In the genomic region with DNA sequence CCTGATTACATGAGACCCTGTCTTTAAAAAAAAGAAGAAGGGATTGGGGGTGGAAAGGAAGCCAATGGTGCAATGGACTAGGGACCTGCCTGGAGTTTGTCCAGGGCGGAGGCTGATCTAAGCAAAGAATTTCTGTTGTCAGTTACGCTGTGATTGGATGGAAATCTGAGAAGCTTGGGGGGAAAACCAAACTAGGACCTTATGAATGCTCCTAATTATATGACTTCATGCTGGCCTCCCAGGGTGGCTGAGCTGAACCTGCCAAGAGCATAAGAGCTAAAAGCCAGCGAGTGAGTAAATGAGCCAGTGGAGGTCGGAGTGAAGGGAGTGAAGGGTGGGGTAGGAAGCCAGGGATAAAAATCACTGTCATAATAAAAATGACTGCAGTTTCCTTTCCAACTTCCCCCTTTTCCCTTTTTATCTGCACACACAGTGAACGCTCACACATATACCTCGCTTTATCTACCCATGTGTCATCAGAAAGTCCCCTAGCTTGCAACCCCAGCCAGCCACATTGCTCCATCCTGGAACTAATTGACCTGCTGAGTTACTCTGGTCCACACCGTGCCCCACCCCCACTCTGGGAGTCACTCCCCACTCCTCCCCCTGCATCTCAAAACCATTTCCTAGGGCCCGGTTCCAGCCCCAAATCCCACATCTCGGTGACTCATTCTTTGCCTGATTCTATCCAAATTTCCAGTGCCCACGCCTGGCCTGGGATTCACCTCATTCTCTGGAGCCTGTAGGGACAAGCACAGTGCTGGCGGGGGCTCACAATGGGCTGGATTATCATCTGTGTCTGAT, we compare ENCODE assay signal across 7 mouse cellular contexts. TPM values are rescaled to one million over a fixed set of nuclear protein-coding genes. Genes with fewer than 3 reads are reported as not detected.
DNase-seq lines count a peak whose midpoint lies in the region; ATAC-seq lines count a peak whose summit lies in the region.

No protein-coding gene starts in this region.

- no peaks in the 10 kb centered on the region for H3K9me3 ChIP-seq in forebrain, embryonic 12.5 days

- H3K36me3 ChIP-seq in forebrain, embryonic 12.5 days (replicated peaks) = no peaks in the 10 kb centered on the region

- peaks cover 27% of the 10 kb centered on the region for H3K4me1 ChIP-seq in forebrain, embryonic 12.5 days

- no peak overlapping the region for H3K9ac ChIP-seq in forebrain, embryonic 12.5 days

- H3K27me3 ChIP-seq in forebrain, embryonic 12.5 days = 0 out of 2 replicates have a peak, but pooled peaks cover 8% of the 10 kb centered on the region

- no peak overlapping the region for H3K4me2 ChIP-seq in forebrain, embryonic 12.5 days

- H3K27ac ChIP-seq in forebrain, embryonic 12.5 days = no peak overlapping the region

- peak; percentile 35 for DNase-seq in ovary, postnatal 14 days (ENCODE audit: low spot score)
- no peak for DNase-seq in ovary, postnatal 36 days (ENCODE audit: low spot score)
- DNase-seq in cerebellum, postnatal 36 days = peak; percentile 39 to 43
- DNase-seq in heart, adult 8-10 months (ENCODE audit: low spot score) = peak; percentile 54
- DNase-seq in lung, postnatal 14 days = peak; percentile 35
- DNase-seq in c-Kit-positive CD71-positive TER-119-positive erythroid progenitor cells, embryonic 14.5 days (ENCODE audit: low spot score) = no peak

- no peak for ATAC-seq in forebrain, embryonic 12.5 days (ENCODE audit: low FRiP score)

- no peak overlapping the region for H3K4me3 ChIP-seq in forebrain, embryonic 12.5 days (replicated peaks)

- WGBS in forebrain, embryonic 12.5 days = 68% methylated on average over 11 of the region's 11 CpGs

RNA-seq across cellular contexts. Expression of gene Dnaic2, which starts 2.2 kb away (rescaled TPM):
- total RNA-seq in heart, adult 8-10 months (2022) = under 1 TPM in 1 of 4 experiments, not detected in 3; 0.47 TPM
- polyA plus RNA-seq in forebrain, embryonic 12.5 days (2016; fragmentation: Nextera tagmentation; extraction: Ambion mirVana) = 1.9 and 2.0 TPM in 2 replicates

RNA-seq across cellular contexts. Expression of gene Kif19a, which starts 40.2 kb away (rescaled TPM):
- under 1 TPM; 0.25 to 0.80 (median 0.42) TPM for total RNA-seq in heart, adult 8-10 months (2022)
- polyA plus RNA-seq in forebrain, embryonic 12.5 days (2016; fragmentation: Nextera tagmentation; extraction: Ambion mirVana) = 0.80 and 1.4 TPM in 2 replicates

RNA-seq across cellular contexts. Expression of gene Ttyh2, which starts 49.8 kb away (rescaled TPM):
- 1 to 10 TPM; 3.0 to 4.6 (median 3.4) TPM for total RNA-seq in heart, adult 8-10 months (2022)
- polyA plus RNA-seq in forebrain, embryonic 12.5 days (2016; fragmentation: Nextera tagmentation; extraction: Ambion mirVana) = 11.8 and 13.0 TPM in 2 replicates

RNA-seq across cellular contexts. Expression of gene Rpl38, which starts 56.7 kb away (rescaled TPM):
- 100 to 1,000 TPM; 505 to 715 (median 618) TPM for total RNA-seq in heart, adult 8-10 months (2022)
- polyA plus RNA-seq in forebrain, embryonic 12.5 days (2016; fragmentation: Nextera tagmentation; extraction: Ambion mirVana) = 859 and 942 TPM in 2 replicates

Comparison
In these comparisons a context has a peak if more than half of its experiments do, and no peak if none do; other contexts are left out.
1. DNase-seq: peak in ovary, postnatal 14 days (single experiment), cerebellum, postnatal 36 days (2 of 2), heart, adult 8-10 months (single experiment) and lung, postnatal 14 days (single experiment); none in ovary, postnatal 36 days (single experiment) and c-Kit-positive CD71-positive TER-119-positive erythroid progenitor cells, embryonic 14.5 days (single experiment).